Mouse (Mus musculus): Measurements from ENCODE around the gene Wnt9b. TPM values are rescaled to one million over a fixed set of nuclear protein-coding genes. Genes with fewer than 3 reads are reported as not detected.

Gene Wnt9b
- total RNA-seq, 2 experiments from 2014 or later: 0.08 TPM; not detected in 1

GRCm38 (mm10) chr11:103734411-103735045, 15.1 kb downstream of the Wnt9b start:
- intact Hi-C loops (cut with DNase I): no loop called here
- DNase-seq (ENCODE audit: extremely low spot score in 1 of 2, low spot score in 2 of 2): no peak

- intact Hi-C loops (cut with DNase I): no loop called here
Observed at GRCm38 (mm10) chr11:103733961-103734360, 15.7 kb downstream of the Wnt9b start.

GRCm38 (mm10) chr11:103733069-103733468, 16.6 kb downstream of the Wnt9b start:
- intact Hi-C loops (cut with DNase I): no loop called here
- DNase-seq (ENCODE audit: extremely low spot score in 1 of 2, low spot score in 2 of 2): no peak

More at GRCm38 (mm10) chr11:103733961-103734360, 15.7 kb downstream of the Wnt9b start:
- DNase-seq (ENCODE audit: extremely low spot score in 1 of 2, low spot score in 2 of 2): no peak

GRCm38 (mm10) chr11:103732306-103732705, 17.3 kb downstream of the Wnt9b start:
- DNase-seq (ENCODE audit: extremely low spot score in 1 of 2, low spot score in 2 of 2): no peak
- intact Hi-C loops (cut with DNase I): no loop called here

GRCm38 (mm10) chr11:103731594-103731993, 18.0 kb downstream of the Wnt9b start:
- no peak for DNase-seq (ENCODE audit: extremely low spot score in 1 of 2, low spot score in 2 of 2)
- intact Hi-C loops (cut with DNase I): no loop called here

GRCm38 (mm10) chr11:103729282-103729985, 20.2 kb downstream of the Wnt9b start:
- intact Hi-C loops (cut with DNase I): no loop called here
- peak in 1 of 2 experiments; percentile 57 for DNase-seq (ENCODE audit: extremely low spot score in 1 of 2, low spot score in 2 of 2)

GRCm38 (mm10) chr11:103724331-103724771, 25.3 kb downstream of the Wnt9b start:
- peak in 1 of 2 experiments; percentile 18 for DNase-seq (ENCODE audit: extremely low spot score in 1 of 2, low spot score in 2 of 2)
- intact Hi-C loops (cut with DNase I): no loop called here

- intact Hi-C loops (cut with DNase I): no loop called here
- DNase-seq (ENCODE audit: extremely low spot score in 1 of 2, low spot score in 2 of 2): no peak
Observed at GRCm38 (mm10) chr11:103722040-103722481, 27.6 kb downstream of the Wnt9b start.

- intact Hi-C loops (cut with DNase I): no loop called here
- DNase-seq (ENCODE audit: extremely low spot score in 1 of 2, low spot score in 2 of 2): no peak
Observed at GRCm38 (mm10) chr11:103721468-103722039, 28.1 kb downstream of the Wnt9b start.

- intact Hi-C loops (cut with DNase I): no loop called here
- DNase-seq (ENCODE audit: extremely low spot score in 1 of 2, low spot score in 2 of 2): no peak
Observed at GRCm38 (mm10) chr11:103719436-103719835, 30.2 kb downstream of the Wnt9b start.

GRCm38 (mm10) chr11:103716971-103717370, 32.6 kb downstream of the Wnt9b start:
- intact Hi-C loops (cut with DNase I): no loop called here
- DNase-seq (ENCODE audit: extremely low spot score in 1 of 2, low spot score in 2 of 2): no peak

GRCm38 (mm10) chr11:103714074-103714473, 35.5 kb downstream of the Wnt9b start:
- intact Hi-C loops (cut with DNase I): no loop called here
- no peak for DNase-seq (ENCODE audit: extremely low spot score in 1 of 2, low spot score in 2 of 2)

- intact Hi-C loops (cut with DNase I): no loop called here
- no peak for DNase-seq (ENCODE audit: extremely low spot score in 1 of 2, low spot score in 2 of 2)
Observed at GRCm38 (mm10) chr11:103711851-103712587, 37.6 kb downstream of the Wnt9b start.

GRCm38 (mm10) chr11:103709982-103710381, 39.6 kb downstream of the Wnt9b start:
- intact Hi-C loops (cut with DNase I): no loop called here

GRCm38 (mm10) chr11:103707005-103707404, 42.6 kb downstream of the Wnt9b start:
- intact Hi-C loops (cut with DNase I): no loop called here
- DNase-seq (ENCODE audit: extremely low spot score in 1 of 2, low spot score in 2 of 2): peak in 1 of 2 experiments; percentile 66

More at GRCm38 (mm10) chr11:103709982-103710381, 39.6 kb downstream of the Wnt9b start:
- no peak for DNase-seq (ENCODE audit: extremely low spot score in 1 of 2, low spot score in 2 of 2)

- DNase-seq (ENCODE audit: extremely low spot score in 1 of 2, low spot score in 2 of 2): no peak
- intact Hi-C loops (cut with DNase I): no loop called here
Observed at GRCm38 (mm10) chr11:103698226-103698625, 51.4 kb downstream of the Wnt9b start.

- peak; percentile 85 to 93 for DNase-seq (ENCODE audit: extremely low spot score in 1 of 2, low spot score in 2 of 2)
Observed at GRCm38 (mm10) chr11:103697565-103698176, 52.0 kb downstream of the Wnt9b start, which contains the start of gene Gosr2. Gene Gosr2, minus strand, starts transcription at chr11:103697898.

GRCm38 (mm10) chr11:103696851-103697564, 52.6 kb downstream of the Wnt9b start:
- no peak for DNase-seq (ENCODE audit: extremely low spot score in 1 of 2, low spot score in 2 of 2)
- intact Hi-C loops (cut with DNase I): no loop called here

More at GRCm38 (mm10) chr11:103697565-103698176, 52.0 kb downstream of the Wnt9b start, which contains the start of gene Gosr2:
- intact Hi-C loops (cut with DNase I): no loop called here

All from left cerebral cortex, postnatal 10 days (tissue).